Mouse (Mus musculus) neural tube, embryonic 12.5 days (tissue): ENCODE measurements around the gene Fxyd4. TPM values are rescaled to one million over a fixed set of nuclear protein-coding genes. Genes with fewer than 3 reads are reported as not detected.

Source experiments
- ATAC-seq: fragments of 200-750 bp; cut with Nextera tagmentation; 2 replicates; pipeline ENCODE4 v1.8.0; 2017; ENCODE audit warnings: low read depth, mild to moderate bottlenecking, moderate TSS enrichment, moderate library complexity; ENCODE audit not compliant: low FRiP score
- H3K27ac ChIP-seq: fragments of 300-500 bp; sonication (generic); 2 replicates; pipeline ENCODE4 v1.5.1; 2016
- H3K27me3 ChIP-seq: fragments of 300-500 bp; sonication (generic); replicated peaks from 2 replicates; pipeline ENCODE4 v1.6.1; 2016; ENCODE audit warnings: mild to moderate bottlenecking
- H3K36me3 ChIP-seq: fragments of 300-500 bp; sonication (generic); 2 replicates; pipeline ENCODE4 v1.6.1; 2016; ENCODE audit warnings: mild to moderate bottlenecking
- H3K4me1 ChIP-seq: fragments of 300-500 bp; sonication (generic); 2 replicates; pipeline ENCODE4 v1.6.1; 2016
- H3K4me2 ChIP-seq: fragments of 300-500 bp; sonication (generic); replicated peaks from 2 replicates; pipeline ENCODE4 v1.6.1; 2016; ENCODE audit warnings: mild to moderate bottlenecking
- H3K4me3 ChIP-seq: fragments of 300-500 bp; sonication (generic); 2 replicates; pipeline ENCODE4 v1.5.1; 2016
- H3K9ac ChIP-seq: fragments of 300-500 bp; sonication (generic); 2 replicates; pipeline ENCODE4 v1.6.1; 2016; ENCODE audit warnings: mild to moderate bottlenecking
- H3K9me3 ChIP-seq: fragments of 300-500 bp; sonication (generic); 2 replicates; pipeline ENCODE4 v1.6.1; 2016; ENCODE audit warnings: mild to moderate bottlenecking
- WGBS: fragments of 180-500 bp; shearing (Covaris S2); methylation state at CpG from one replicate; pipeline ENCODE4 v1.1.7; 2016; 5-methylcytosine and 5-hydroxymethylcytosine counted together
- polyA plus RNA-seq: library from polyadenylated mRNA; unstranded; fragments of >200 nt; fragmentation: Nextera tagmentation; extraction: Ambion mirVana; gene quantifications from 2 replicates; pipeline ENCODE4 v1.2.1, GENCODE M21; 2016

Gene Fxyd4
- 1.2 and 2.7 TPM in 2 replicates for polyA plus RNA-seq

GRCm38 (mm10) chr6:117937222-117937932, at the start of gene Fxyd4:
TSS of gene Fxyd4 (minus strand) at chr6:117937692.
- H3K36me3 ChIP-seq = no peaks in the 10 kb centered on the region
- H3K9me3 ChIP-seq = no peaks in the 10 kb centered on the region
- 79% methylated on average over 10 of the region's 10 CpGs for WGBS
- no peak within 1 kb of the TSS for H3K4me3 ChIP-seq
- no peak within 1 kb of the TSS for H3K4me2 ChIP-seq
- H3K27me3 ChIP-seq = no peaks in the 10 kb centered on the region
- no peak within 1 kb of the TSS for H3K27ac ChIP-seq
- ATAC-seq = no peak
- no peaks in the 10 kb centered on the region for H3K4me1 ChIP-seq
- H3K9ac ChIP-seq = no peak within 1 kb of the TSS

GRCm38 (mm10) chr6:117987173-117987572, 49.7 kb upstream of the Fxyd4 start:
- no peak overlapping the region for H3K4me3 ChIP-seq
- no peaks in the 10 kb centered on the region for H3K27me3 ChIP-seq
- no peak overlapping the region for H3K27ac ChIP-seq
- no peak overlapping the region for H3K4me2 ChIP-seq
- H3K9me3 ChIP-seq = no peaks in the 10 kb centered on the region
- no peak for ATAC-seq
- H3K9ac ChIP-seq = no peak overlapping the region
- H3K36me3 ChIP-seq = no peaks in the 10 kb centered on the region
- WGBS = 58% methylated on average over 5 of the region's 5 CpGs
- H3K4me1 ChIP-seq = no peaks in the 10 kb centered on the region

- Histone ChIP-seq H3K27ac (no peak overlapping the region), H3K36me3 (no peaks in the 10 kb centered on the region), H3K4me2 (no peak overlapping the region), H3K4me1 (no peaks in the 10 kb centered on the region), H3K4me3 (no peak overlapping the region), H3K27me3 (no peaks in the 10 kb centered on the region), H3K9me3 (no peaks in the 10 kb centered on the region), H3K9ac (no peak overlapping the region)
- ATAC-seq = no peak
- WGBS = 45% methylated on average over 9 of the region's 9 CpGs
Measured at GRCm38 (mm10) chr6:117966729-117967128, 29.2 kb upstream of the Fxyd4 start.

GRCm38 (mm10) chr6:117963201-117963600, 25.7 kb upstream of the Fxyd4 start:
- H3K27ac ChIP-seq = no peak overlapping the region
- no peaks in the 10 kb centered on the region for H3K36me3 ChIP-seq
- H3K9ac ChIP-seq = no peak overlapping the region
- H3K9me3 ChIP-seq = no peaks in the 10 kb centered on the region
- H3K4me1 ChIP-seq = no peaks in the 10 kb centered on the region
- no peak overlapping the region for H3K4me2 ChIP-seq
- WGBS = 83% methylated on average over 3 of the region's 3 CpGs
- ATAC-seq = no peak
- no peak overlapping the region for H3K4me3 ChIP-seq
- H3K27me3 ChIP-seq = no peaks in the 10 kb centered on the region

- ATAC-seq = no peak
- no peak overlapping the region for H3K4me2 ChIP-seq
- no peaks in the 10 kb centered on the region for H3K9me3 ChIP-seq
- H3K27me3 ChIP-seq = no peaks in the 10 kb centered on the region
- 29% methylated on average over 14 of the region's 14 CpGs for WGBS
- H3K4me1 ChIP-seq = no peaks in the 10 kb centered on the region
- no peak overlapping the region for H3K27ac ChIP-seq
- no peak overlapping the region for H3K4me3 ChIP-seq
- no peak overlapping the region for H3K9ac ChIP-seq
- H3K36me3 ChIP-seq = no peaks in the 10 kb centered on the region
Measured at GRCm38 (mm10) chr6:117956851-117957501, 19.5 kb upstream of the Fxyd4 start.

GRCm38 (mm10) chr6:117956161-117956560, 18.7 kb upstream of the Fxyd4 start:
- no peaks in the 10 kb centered on the region for H3K4me1 ChIP-seq
- 70% methylated on average over 6 of the region's 6 CpGs for WGBS
- ATAC-seq = no peak

GRCm38 (mm10) chr6:117952330-117952729, 14.8 kb upstream of the Fxyd4 start:
- WGBS = 80% methylated on average over 4 of the region's 4 CpGs
- ATAC-seq = no peak
- Histone ChIP-seq H3K4me3 (no peak overlapping the region), H3K36me3 (no peaks in the 10 kb centered on the region), H3K9me3 (no peaks in the 10 kb centered on the region), H3K27ac (no peak overlapping the region), H3K9ac (no peak overlapping the region), H3K27me3 (no peaks in the 10 kb centered on the region), H3K4me2 (no peak overlapping the region), H3K4me1 (no peaks in the 10 kb centered on the region)

More at GRCm38 (mm10) chr6:117956161-117956560, 18.7 kb upstream of the Fxyd4 start:
- H3K27ac ChIP-seq = no peak overlapping the region
- H3K4me3 ChIP-seq = no peak overlapping the region
- no peaks in the 10 kb centered on the region for H3K27me3 ChIP-seq
- no peaks in the 10 kb centered on the region for H3K36me3 ChIP-seq
- H3K4me2 ChIP-seq = no peak overlapping the region
- no peaks in the 10 kb centered on the region for H3K9me3 ChIP-seq
- H3K9ac ChIP-seq = no peak overlapping the region

- Histone ChIP-seq H3K4me3 (no peak overlapping the region), H3K4me2 (no peak overlapping the region), H3K9ac (no peak overlapping the region), H3K4me1 (no peaks in the 10 kb centered on the region), H3K9me3 (no peaks in the 10 kb centered on the region), H3K27ac (no peak overlapping the region), H3K27me3 (no peaks in the 10 kb centered on the region), H3K36me3 (no peaks in the 10 kb centered on the region)
- 93% methylated on average over 2 of the region's 2 CpGs for WGBS
- ATAC-seq = no peak
Measured at GRCm38 (mm10) chr6:117943899-117944298, 6.4 kb upstream of the Fxyd4 start.

GRCm38 (mm10) chr6:117942769-117943168, 5.3 kb upstream of the Fxyd4 start:
- Histone ChIP-seq H3K4me1 (no peaks in the 10 kb centered on the region), H3K27ac (no peak overlapping the region), H3K36me3 (no peaks in the 10 kb centered on the region), H3K27me3 (no peaks in the 10 kb centered on the region), H3K4me2 (no peak overlapping the region), H3K9ac (no peak overlapping the region), H3K4me3 (no peak overlapping the region), H3K9me3 (no peaks in the 10 kb centered on the region)
- WGBS = 90% methylated on average over 10 of the region's 10 CpGs
- ATAC-seq = no peak

- Histone ChIP-seq H3K27me3 (no peaks in the 10 kb centered on the region), H3K4me2 (no peak overlapping the region)
- 89% methylated on average over 10 of the region's 10 CpGs for WGBS
Measured at GRCm38 (mm10) chr6:117938951-117939350, 1.5 kb upstream of the Fxyd4 start.

GRCm38 (mm10) chr6:117935681-117936612, 1.5 kb downstream of the Fxyd4 start:
- 93% methylated on average over 14 of the region's 14 CpGs for WGBS
- no peak overlapping the region for H3K9ac ChIP-seq
- no peak overlapping the region for H3K4me2 ChIP-seq
- no peaks in the 10 kb centered on the region for H3K36me3 ChIP-seq
- no peaks in the 10 kb centered on the region for H3K4me1 ChIP-seq
- H3K4me3 ChIP-seq = no peak overlapping the region
- ATAC-seq = no peak
- H3K27ac ChIP-seq = no peak overlapping the region
- no peaks in the 10 kb centered on the region for H3K27me3 ChIP-seq
- no peaks in the 10 kb centered on the region for H3K9me3 ChIP-seq

More at GRCm38 (mm10) chr6:117938951-117939350, 1.5 kb upstream of the Fxyd4 start:
- no peak for ATAC-seq
- Histone ChIP-seq H3K9me3 (no peaks in the 10 kb centered on the region), H3K9ac (no peak overlapping the region), H3K4me1 (no peaks in the 10 kb centered on the region), H3K36me3 (no peaks in the 10 kb centered on the region), H3K4me3 (no peak overlapping the region), H3K27ac (no peak overlapping the region)

GRCm38 (mm10) chr6:117934301-117934700, 3.2 kb downstream of the Fxyd4 start:
- Histone ChIP-seq H3K4me2 (no peak overlapping the region), H3K27ac (no peak overlapping the region), H3K27me3 (no peaks in the 10 kb centered on the region), H3K9ac (no peak overlapping the region), H3K36me3 (peaks cover 7% of the 10 kb centered on the region), H3K4me3 (no peak overlapping the region), H3K4me1 (no peaks in the 10 kb centered on the region), H3K9me3 (no peaks in the 10 kb centered on the region)
- ATAC-seq = no peak
- WGBS = 78% methylated on average over 6 of the region's 6 CpGs
